Mouse (Mus musculus) myocyte (in vitro differentiated cells): Measurements from ENCODE around the gene Pitx1.

Source experiments
- CEBPB ChIP-seq: IDR thresholded peaks from 2 replicates; pipeline ENCODE4 v1.6.1; 2011; ENCODE audit warnings: mild to moderate bottlenecking, moderate library complexity; ENCODE audit not compliant: poor library complexity, insufficient read depth, severe bottlenecking
- POLR2A ChIP-seq: IDR thresholded peaks from one replicate; pipeline ENCODE4 v1.6.1; 2011; ENCODE audit warnings: low read depth, mild to moderate bottlenecking, control low read depth, moderate library complexity; ENCODE audit not compliant: insufficient read length
- REST ChIP-seq: IDR thresholded peaks from one replicate; pipeline ENCODE4 v1.6.1; 2011; ENCODE audit warnings: mild to moderate bottlenecking, control low read depth, moderate library complexity; ENCODE audit not compliant: insufficient read depth, insufficient read length
- TCF12 ChIP-seq: IDR thresholded peaks from one replicate; pipeline ENCODE4 v1.6.1; 2011; ENCODE audit warnings: mild to moderate bottlenecking, control low read depth; ENCODE audit not compliant: poor library complexity, insufficient read depth, severe bottlenecking

GRCm38 (mm10) chr13:55855793-55856192 lies 19.8 kb upstream of the Pitx1 start:
- no peak for TF ChIP-seq CEBPB
- TF ChIP-seq REST = no peak
- TF ChIP-seq TCF12 = no peak
- TF ChIP-seq POLR2A = no peak
